Mouse (Mus musculus): ENCODE data around the gene Psd4. TPM values are rescaled to one million over a fixed set of nuclear protein-coding genes. Genes with fewer than 3 reads are reported as not detected.

Psd4 gene
- polyA plus RNA-seq, 1 experiment from 2014 or later = 5.4 TPM

DNA sequence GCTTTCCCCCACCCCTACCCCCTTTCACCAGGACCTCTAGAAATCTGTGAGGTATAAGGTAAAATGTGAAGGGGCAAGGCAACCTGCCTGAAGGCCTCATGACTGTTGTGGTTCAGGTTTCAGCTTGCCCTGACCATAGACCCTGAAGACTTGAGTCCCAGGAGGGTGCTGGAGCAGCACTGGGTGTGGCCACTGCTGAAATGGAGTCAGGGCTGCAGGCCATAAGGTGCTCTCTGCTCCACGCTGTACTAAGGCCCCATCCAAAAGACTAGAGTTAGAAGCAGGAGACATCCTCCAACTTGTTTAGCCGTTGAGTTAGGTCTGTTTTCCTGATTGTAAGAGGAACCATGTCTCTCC, 19.6 kb downstream of the Psd4 start:
- Histone ChIP-seq H3K36me3 (no peaks in the 10 kb centered on the region), H3K27me3 (no peaks in the 10 kb centered on the region), H3K4me2 (replicated peaks) (no peak overlapping the region), H3K27ac (replicated peaks) (no peak overlapping the region), H3K4me3 (replicated peaks) (no peak overlapping the region), H3K9me3 (replicated peaks) (no peaks in the 10 kb centered on the region), H3K9ac (no peak overlapping the region), H3K4me1 (0 out of 2 replicates have a peak, but pooled peaks cover 3% of the 10 kb centered on the region)
- ATAC-seq (ENCODE audit: insufficient number of reproducible peaks, low FRiP score, low TSS enrichment, low read depth) = no peak
- WGBS = 79% methylated on average over 2 of the region's 2 CpGs

DNA sequence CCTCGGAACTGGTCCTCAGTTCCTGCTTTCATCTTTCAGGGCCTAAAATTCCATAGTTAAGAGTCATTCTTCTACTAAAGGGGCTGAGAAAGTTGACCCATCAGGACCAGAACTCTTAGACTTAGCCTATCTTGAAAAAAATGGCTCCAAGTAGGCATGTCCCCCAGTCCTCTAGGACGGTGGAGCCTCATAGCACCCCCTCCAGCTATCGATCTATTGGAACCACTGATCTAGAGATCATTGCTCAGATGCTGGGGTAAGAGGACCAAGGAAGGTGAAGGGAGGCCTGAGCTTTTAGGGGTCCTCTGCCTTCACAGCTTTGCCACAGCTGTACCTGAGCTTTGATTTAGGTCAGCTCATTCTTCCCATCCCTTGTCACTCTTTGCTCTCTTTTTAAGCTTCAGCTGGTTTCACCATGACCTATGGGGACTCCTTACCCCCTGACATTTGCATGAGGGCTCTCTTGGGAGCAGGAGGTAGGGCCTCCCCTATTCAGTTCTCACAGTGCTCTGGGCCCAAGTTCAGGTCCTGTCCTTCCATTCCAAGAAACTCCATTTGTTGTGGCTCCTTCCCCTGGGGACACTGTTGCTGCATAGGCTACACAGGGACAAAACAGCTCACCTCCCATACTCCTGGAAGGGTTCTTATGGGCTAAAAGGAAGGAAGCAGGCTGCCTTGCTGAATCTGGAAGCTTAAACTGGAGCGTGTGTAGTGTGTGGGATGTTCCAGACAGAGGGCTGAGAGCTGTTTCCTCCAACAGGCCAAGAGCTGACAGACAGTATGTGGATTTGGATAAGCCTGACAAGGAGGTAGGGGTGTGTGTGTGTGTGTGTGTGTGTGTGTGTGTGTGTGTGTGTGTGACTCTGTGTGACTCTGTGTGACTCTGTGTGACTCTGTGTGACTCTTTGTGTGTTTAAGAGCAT, 20.2 kb downstream of the Psd4 start:
- H3K9me3 ChIP-seq (replicated peaks) = no peaks in the 10 kb centered on the region
- no peak overlapping the region for H3K4me2 ChIP-seq (replicated peaks)
- H3K27ac ChIP-seq (replicated peaks) = no peak overlapping the region
- no peaks in the 10 kb centered on the region for H3K36me3 ChIP-seq
- no peaks in the 10 kb centered on the region for H3K27me3 ChIP-seq
- 88% methylated on average over 4 of the region's 4 CpGs for WGBS
- no peak overlapping the region for H3K9ac ChIP-seq
- H3K4me1 ChIP-seq = 0 out of 2 replicates have a peak, but pooled peaks cover 3% of the 10 kb centered on the region
- no peak for ATAC-seq (ENCODE audit: insufficient number of reproducible peaks, low FRiP score, low TSS enrichment, low read depth)
- H3K4me3 ChIP-seq (replicated peaks) = no peak overlapping the region

DNA sequence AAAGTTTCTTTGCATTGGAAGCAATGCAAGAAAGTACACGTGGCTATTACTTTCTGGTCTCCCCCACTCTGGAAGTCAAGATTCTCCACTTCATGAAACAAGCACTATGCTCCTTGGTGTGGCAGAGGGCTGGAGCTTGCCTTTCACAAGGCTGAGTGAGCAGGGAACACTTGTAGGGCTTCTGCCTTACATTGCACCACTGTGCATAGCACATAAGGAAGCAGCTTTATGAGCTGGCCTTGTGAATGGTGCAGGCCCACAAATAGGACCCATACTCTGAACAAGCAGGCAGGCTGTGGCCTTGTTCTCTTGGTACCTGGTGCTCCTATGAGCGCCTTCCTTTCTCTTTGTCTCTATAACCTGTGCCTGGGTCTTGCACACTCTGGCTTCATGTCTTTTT, 25.9 kb downstream of the Psd4 start:
- H3K27me3 ChIP-seq = no peaks in the 10 kb centered on the region
- no peak for ATAC-seq (ENCODE audit: insufficient number of reproducible peaks, low FRiP score, low TSS enrichment, low read depth)
- H3K27ac ChIP-seq (replicated peaks) = no peak overlapping the region
- WGBS = 76% methylated on average over 2 of the region's 2 CpGs
- H3K4me2 ChIP-seq (replicated peaks) = no peak overlapping the region
- H3K9me3 ChIP-seq (replicated peaks) = no peaks in the 10 kb centered on the region
- no peak overlapping the region for H3K4me3 ChIP-seq (replicated peaks)
- H3K9ac ChIP-seq = no peak overlapping the region
- no peaks in the 10 kb centered on the region for H3K4me1 ChIP-seq
- no peaks in the 10 kb centered on the region for H3K36me3 ChIP-seq

DNA sequence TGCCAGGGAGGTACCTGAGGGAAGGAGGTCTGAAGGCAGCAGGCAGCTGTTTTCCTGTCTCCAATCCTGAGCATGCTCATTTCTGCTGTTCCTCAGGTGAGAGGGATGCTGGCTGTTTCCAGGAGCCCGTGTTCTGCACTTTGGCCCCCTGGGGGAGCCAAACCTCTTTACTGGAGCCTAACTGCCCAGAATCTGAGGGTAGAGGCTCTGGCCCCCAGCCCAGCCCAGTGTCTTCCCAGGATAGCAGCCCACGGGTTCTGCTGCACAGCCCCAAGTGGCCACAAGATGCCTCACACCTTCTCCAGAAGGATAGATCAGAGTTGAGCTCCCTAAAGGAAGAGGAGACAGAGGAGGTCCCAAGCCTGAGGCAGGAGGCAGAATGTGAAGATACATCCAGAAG, 29.7 kb downstream of the Psd4 start:
- H3K36me3 ChIP-seq = no peaks in the 10 kb centered on the region
- WGBS = 23% methylated on average over 2 of the region's 2 CpGs
- H3K9me3 ChIP-seq (replicated peaks) = no peaks in the 10 kb centered on the region
- ATAC-seq (ENCODE audit: insufficient number of reproducible peaks, low FRiP score, low TSS enrichment, low read depth) = no peak
- no peak overlapping the region for H3K9ac ChIP-seq
- no peaks in the 10 kb centered on the region for H3K4me1 ChIP-seq
- H3K27me3 ChIP-seq = no peaks in the 10 kb centered on the region
- H3K27ac ChIP-seq (replicated peaks) = no peak overlapping the region
- no peak overlapping the region for H3K4me3 ChIP-seq (replicated peaks)
- no peak overlapping the region for H3K4me2 ChIP-seq (replicated peaks)

DNA sequence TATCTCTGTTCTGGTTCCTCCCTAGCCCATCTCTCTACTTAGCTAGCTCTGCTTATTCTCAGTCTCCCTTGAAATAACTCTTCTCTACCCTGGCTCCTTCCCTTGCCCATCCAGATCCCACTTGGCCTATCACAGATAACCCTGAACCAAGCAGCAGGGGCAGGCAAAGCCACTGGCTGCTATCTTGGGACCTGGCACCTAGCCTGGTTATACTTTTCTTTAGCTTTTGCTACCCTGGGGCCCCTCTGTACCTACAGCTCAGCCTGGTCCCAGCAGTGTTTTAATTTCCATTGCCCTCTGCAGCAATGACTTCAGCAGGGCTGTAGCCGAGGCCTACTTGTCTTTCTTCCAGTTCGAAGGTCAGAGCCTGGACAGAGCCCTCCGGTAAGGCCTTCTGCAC, 33.3 kb downstream of the Psd4 start:
- Histone ChIP-seq H3K9me3 (replicated peaks) (no peaks in the 10 kb centered on the region), H3K4me1 (peaks cover 6% of the 10 kb centered on the region; the same call in 1 of the 2 replicates), H3K27me3 (0 out of 2 replicates have a peak, but pooled peaks cover 4% of the 10 kb centered on the region), H3K36me3 (no peaks in the 10 kb centered on the region), H3K27ac (replicated peaks) (no peak overlapping the region), H3K4me2 (replicated peaks) (no peak overlapping the region), H3K9ac (no peak overlapping the region), H3K4me3 (replicated peaks) (no peak overlapping the region)
- 84% methylated on average over 3 of the region's 3 CpGs for WGBS
- no peak for ATAC-seq (ENCODE audit: insufficient number of reproducible peaks, low FRiP score, low TSS enrichment, low read depth)

DNA sequence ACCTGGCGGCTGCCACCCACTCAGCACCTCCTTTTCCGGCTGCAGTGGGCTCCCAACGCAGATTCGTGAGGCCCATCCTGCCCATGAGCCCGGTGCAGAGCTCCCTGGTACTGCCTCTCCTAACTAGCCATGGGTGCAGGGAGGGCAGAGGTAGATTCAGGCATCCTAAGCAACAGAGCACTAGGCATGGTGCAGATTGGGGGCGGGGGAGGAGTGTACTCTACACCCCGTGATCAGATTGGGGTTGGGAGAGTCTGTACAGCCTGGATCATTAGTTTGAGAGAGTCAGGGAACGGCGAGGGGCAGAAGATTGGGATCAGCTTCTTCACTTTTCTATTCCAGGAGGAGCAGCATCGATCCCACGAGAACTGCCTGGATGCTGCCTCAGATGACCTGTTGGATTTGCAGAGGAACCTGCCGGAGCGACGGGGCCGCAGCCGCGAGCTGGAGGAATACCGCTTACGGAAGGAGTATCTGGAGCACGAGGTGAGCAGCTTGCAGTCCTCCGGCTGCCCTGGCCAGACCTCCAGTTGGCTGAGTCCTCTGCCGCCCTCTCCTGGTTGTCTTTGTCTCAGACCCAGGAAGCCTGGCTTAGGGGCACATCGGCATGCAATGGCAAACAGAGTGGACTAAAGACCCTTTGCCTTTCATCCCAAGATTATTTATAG, 38.1 kb downstream of the Psd4 start:
- H3K4me3 ChIP-seq (replicated peaks) = peak overlapping the region; percentile 28
- peaks cover 6% of the 10 kb centered on the region; the same call in 1 of the 2 replicates for H3K4me1 ChIP-seq
- peak overlapping the region; percentile 52 for H3K4me2 ChIP-seq (replicated peaks)
- ATAC-seq (ENCODE audit: insufficient number of reproducible peaks, low FRiP score, low TSS enrichment, low read depth) = peak; percentile 75
- H3K36me3 ChIP-seq = no peaks in the 10 kb centered on the region
- H3K27ac ChIP-seq (replicated peaks) = no peak overlapping the region
- WGBS = 12% methylated on average over 23 of the region's 23 CpGs
- H3K27me3 ChIP-seq = 0 out of 2 replicates have a peak, but pooled peaks cover 4% of the 10 kb centered on the region
- peak overlapping the region; percentile 40; the same call in 1 of the 2 replicates for H3K9ac ChIP-seq
- no peaks in the 10 kb centered on the region for H3K9me3 ChIP-seq (replicated peaks)

DNA sequence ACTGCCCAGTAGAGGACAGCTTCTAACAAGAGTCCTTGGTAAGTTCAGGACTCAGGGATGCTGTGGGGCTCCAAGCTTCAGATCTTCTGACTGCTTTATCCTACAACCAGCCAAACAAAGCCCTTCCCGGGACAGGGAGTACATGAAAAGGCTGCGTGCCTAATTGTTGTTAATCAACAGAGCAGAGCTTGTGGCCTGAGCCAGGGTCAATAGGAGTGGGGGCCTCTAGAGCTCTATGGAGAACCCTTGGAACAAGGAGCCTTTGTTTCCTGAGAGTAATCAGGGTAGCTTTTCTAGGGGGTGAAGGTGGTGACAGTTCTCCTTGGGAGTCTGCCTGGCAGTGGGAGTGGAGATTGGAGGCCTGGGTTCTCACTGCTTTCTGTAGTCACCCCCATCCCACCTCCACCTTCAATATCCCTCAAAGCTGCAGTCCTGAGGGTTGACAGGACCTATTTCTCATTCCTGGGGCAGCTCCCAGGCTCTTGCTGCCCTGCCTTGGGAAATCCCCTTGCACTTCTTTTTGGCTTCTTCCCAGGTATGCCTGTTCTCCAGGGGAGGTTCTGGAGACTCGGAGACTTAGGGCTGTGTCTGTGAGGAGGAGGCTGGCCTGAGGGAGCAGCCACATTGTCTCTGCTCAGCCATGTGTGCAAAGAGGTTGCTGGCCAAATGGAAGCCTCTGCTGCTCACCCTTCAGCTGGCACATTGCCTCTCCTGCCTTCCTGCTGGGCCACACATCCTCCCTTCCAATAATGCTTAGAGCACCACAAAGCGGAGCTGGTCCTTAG, 40.5 kb downstream of the Psd4 start:
- H3K4me1 ChIP-seq = peaks cover 6% of the 10 kb centered on the region; the same call in 1 of the 2 replicates
- H3K4me2 ChIP-seq (replicated peaks) = no peak overlapping the region
- 0 out of 2 replicates have a peak, but pooled peaks cover 4% of the 10 kb centered on the region for H3K27me3 ChIP-seq
- H3K9me3 ChIP-seq (replicated peaks) = no peaks in the 10 kb centered on the region
- H3K4me3 ChIP-seq (replicated peaks) = no peak overlapping the region
- ATAC-seq (ENCODE audit: insufficient number of reproducible peaks, low FRiP score, low TSS enrichment, low read depth) = no peak
- no peak overlapping the region for H3K9ac ChIP-seq
- no peaks in the 10 kb centered on the region for H3K36me3 ChIP-seq
- H3K27ac ChIP-seq (replicated peaks) = no peak overlapping the region
- WGBS = 27% methylated on average over 4 of the region's 4 CpGs

DNA sequence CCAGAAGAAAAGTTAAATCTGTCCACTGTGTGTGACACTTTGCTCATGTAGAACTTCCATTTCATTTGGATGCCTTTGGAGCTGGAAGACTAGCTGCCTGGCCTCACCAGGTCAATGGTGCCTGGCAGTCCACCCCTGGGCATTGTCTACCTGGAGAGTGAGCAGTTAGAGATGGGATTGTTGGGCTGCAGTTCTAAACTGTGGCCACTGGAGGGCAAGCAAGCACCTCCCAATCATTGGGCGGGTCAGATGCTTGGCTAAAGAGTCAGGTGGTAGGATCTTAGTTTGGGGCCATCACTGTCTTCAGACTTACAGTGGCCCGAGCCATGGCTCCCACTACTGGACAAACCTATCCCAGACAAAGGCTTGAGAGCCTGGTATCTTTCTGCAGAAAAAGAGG, 41.8 kb downstream of the Psd4 start:
- 0% methylated on average over 2 of the region's 2 CpGs for WGBS
- Histone ChIP-seq H3K27ac (replicated peaks) (no peak overlapping the region), H3K4me3 (replicated peaks) (no peak overlapping the region), H3K36me3 (no peaks in the 10 kb centered on the region), H3K27me3 (0 out of 2 replicates have a peak, but pooled peaks cover 4% of the 10 kb centered on the region), H3K4me1 (peaks cover 6% of the 10 kb centered on the region; the same call in 1 of the 2 replicates), H3K4me2 (replicated peaks) (no peak overlapping the region), H3K9ac (no peak overlapping the region), H3K9me3 (replicated peaks) (no peaks in the 10 kb centered on the region)
- ATAC-seq (ENCODE audit: insufficient number of reproducible peaks, low FRiP score, low TSS enrichment, low read depth) = no peak

DNA sequence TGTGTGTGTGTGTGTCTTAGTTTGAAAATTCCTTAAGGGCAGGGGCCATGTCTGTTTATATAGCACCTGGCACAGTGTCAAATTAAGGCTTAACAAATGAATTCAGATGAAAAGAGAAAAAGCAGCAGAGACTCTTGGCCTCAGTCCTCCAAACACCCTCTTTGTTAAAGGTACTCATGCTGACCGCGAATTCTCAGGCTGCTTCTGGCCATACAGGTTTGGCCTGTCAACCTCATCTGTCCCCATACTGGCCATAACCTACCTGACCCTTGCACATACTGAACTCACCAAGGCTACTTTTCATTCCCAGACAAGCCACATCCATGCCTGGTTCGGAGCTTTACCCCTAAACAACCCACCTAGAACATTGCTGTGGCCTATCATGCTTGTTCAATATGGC, 45.8 kb downstream of the Psd4 start:
- ATAC-seq (ENCODE audit: insufficient number of reproducible peaks, low FRiP score, low TSS enrichment, low read depth) = no peak

DNA sequence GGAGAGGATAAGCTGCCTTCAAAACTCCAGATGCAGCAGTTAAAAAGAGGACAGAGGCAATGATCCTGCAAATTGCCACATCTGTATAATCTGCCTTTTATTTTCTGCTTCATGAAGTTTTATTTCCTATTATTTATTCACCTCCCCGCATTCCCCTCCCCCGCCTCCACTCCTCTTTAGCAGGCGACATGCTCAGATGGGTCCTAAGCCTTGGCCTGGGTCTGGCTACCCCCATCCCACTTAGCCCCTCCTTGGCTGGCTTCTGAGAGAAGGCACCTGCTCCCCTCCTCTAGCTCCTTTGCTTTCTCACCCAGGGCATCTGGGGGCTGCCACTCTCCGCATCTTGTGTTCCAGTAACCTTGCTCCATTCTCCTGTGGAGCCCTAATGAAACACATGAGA, 46.3 kb downstream of the Psd4 start:
- Histone ChIP-seq H3K36me3 (no peaks in the 10 kb centered on the region), H3K9me3 (replicated peaks) (no peaks in the 10 kb centered on the region), H3K27ac (replicated peaks) (no peak overlapping the region), H3K4me3 (replicated peaks) (no peak overlapping the region), H3K4me2 (replicated peaks) (no peak overlapping the region), H3K27me3 (no peaks in the 10 kb centered on the region), H3K4me1 (peaks cover 11% of the 10 kb centered on the region), H3K9ac (no peak overlapping the region)
- 69% methylated on average over 4 of the region's 4 CpGs for WGBS
- ATAC-seq (ENCODE audit: insufficient number of reproducible peaks, low FRiP score, low TSS enrichment, low read depth) = no peak

More for the DNA sequence above, 45.8 kb downstream of the Psd4 start:
- peaks cover 11% of the 10 kb centered on the region for H3K4me1 ChIP-seq
- no peak overlapping the region for H3K27ac ChIP-seq (replicated peaks)
- WGBS = 69% methylated on average over 3 of the region's 3 CpGs
- H3K4me3 ChIP-seq (replicated peaks) = no peak overlapping the region
- H3K36me3 ChIP-seq = no peaks in the 10 kb centered on the region
- H3K27me3 ChIP-seq = no peaks in the 10 kb centered on the region
- no peak overlapping the region for H3K4me2 ChIP-seq (replicated peaks)
- no peak overlapping the region for H3K9ac ChIP-seq
- no peaks in the 10 kb centered on the region for H3K9me3 ChIP-seq (replicated peaks)

DNA sequence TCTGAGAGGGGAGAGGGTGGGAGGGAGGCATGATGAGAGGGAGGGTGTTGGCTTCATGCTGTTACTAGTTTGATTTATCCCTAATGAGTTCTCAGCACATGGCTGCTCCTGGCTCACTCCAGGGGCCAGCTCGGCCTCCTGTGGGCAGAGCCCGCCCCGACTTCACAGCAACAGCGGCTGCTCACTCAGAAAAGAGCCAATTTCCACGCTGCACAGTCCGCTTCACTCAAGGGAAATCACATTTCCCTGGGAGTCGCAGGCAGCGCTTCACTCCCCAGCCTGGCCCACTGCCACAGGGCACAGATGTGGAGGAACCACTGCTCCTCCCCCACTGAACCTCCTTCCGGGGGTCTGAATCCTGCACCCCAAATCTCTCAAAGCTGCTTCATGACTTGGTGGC, 49.3 kb downstream of the Psd4 start:
- Histone ChIP-seq H3K4me1 (peaks cover 11% of the 10 kb centered on the region), H3K9ac (no peak overlapping the region), H3K4me2 (replicated peaks) (no peak overlapping the region), H3K27ac (replicated peaks) (no peak overlapping the region), H3K9me3 (replicated peaks) (no peaks in the 10 kb centered on the region), H3K27me3 (no peaks in the 10 kb centered on the region), H3K4me3 (replicated peaks) (no peak overlapping the region), H3K36me3 (no peaks in the 10 kb centered on the region)
- WGBS = 5% methylated on average over 9 of the region's 9 CpGs
- 0 out of 2 replicates have a peak, but pooled peaks have one; percentile 26 for ATAC-seq (ENCODE audit: insufficient number of reproducible peaks, low FRiP score, low TSS enrichment, low read depth)

Data from embryonic facial prominence, embryonic 15.5 days (tissue).